Mouse (Mus musculus) cerebellum, adult 9-10 months (tissue): ENCODE measurements at regions not wholly inside any gene's neighbourhood (a gene's known extent, or its start where the extent isn't known, plus 50 kb on each side); places are given as distances from the start of the nearest gene placed in this dataset.

ENCODE experiments used
- DNase-seq: peaks from one replicate; pipeline ENCODE4 v3.0.0; 2022

GRCm38 (mm10) chr12:14415543-14416181, 263.8 kb upstream of the Fam84a start:
- DNase-seq = no peak

- no peak for DNase-seq
Observed at GRCm38 (mm10) chr12:14411102-14411501, 259.2 kb upstream of the Fam84a start.

GRCm38 (mm10) chr12:14405796-14406195, 253.9 kb upstream of the Fam84a start:
- no peak for DNase-seq

- DNase-seq = no peak
Observed at GRCm38 (mm10) chr12:14376211-14376610, 224.4 kb upstream of the Fam84a start.

- DNase-seq = no peak
Observed at GRCm38 (mm10) chr12:14338244-14338799, 186.5 kb upstream of the Fam84a start.

- no peak for DNase-seq
Observed at GRCm38 (mm10) chr12:14337813-14338212, 186.0 kb upstream of the Fam84a start.

- no peak for DNase-seq
Observed at GRCm38 (mm10) chr12:14318693-14319092, 166.8 kb upstream of the Fam84a start.

- no peak for DNase-seq
Observed at GRCm38 (mm10) chr12:14316392-14316791, 164.5 kb upstream of the Fam84a start.

- peak; percentile 33 for DNase-seq
Observed at GRCm38 (mm10) chr12:14315780-14316179, 163.9 kb upstream of the Fam84a start.

- no peak for DNase-seq
Observed at GRCm38 (mm10) chr12:14302366-14302930, 150.6 kb upstream of the Fam84a start.

GRCm38 (mm10) chr12:14301676-14302365, 150.0 kb upstream of the Fam84a start:
- no peak for DNase-seq

- no peak for DNase-seq
Observed at GRCm38 (mm10) chr12:14292083-14292482, 140.2 kb upstream of the Fam84a start.

GRCm38 (mm10) chr12:14287657-14288056, 135.8 kb upstream of the Fam84a start:
- DNase-seq = no peak

- DNase-seq = no peak
Observed at GRCm38 (mm10) chr12:14286676-14287075, 134.8 kb upstream of the Fam84a start.

GRCm38 (mm10) chr12:14285870-14286535, 134.1 kb upstream of the Fam84a start:
- no peak for DNase-seq

- DNase-seq = no peak
Observed at GRCm38 (mm10) chr12:14283106-14283692, 131.3 kb upstream of the Fam84a start.

- no peak for DNase-seq
Observed at GRCm38 (mm10) chr12:14275265-14275664, 123.4 kb upstream of the Fam84a start.

- DNase-seq = no peak
Observed at GRCm38 (mm10) chr12:14274796-14275195, 122.9 kb upstream of the Fam84a start.

GRCm38 (mm10) chr12:14271216-14271615, 119.4 kb upstream of the Fam84a start:
- DNase-seq = no peak

- no peak for DNase-seq
Observed at GRCm38 (mm10) chr12:14261102-14261501, 109.2 kb upstream of the Fam84a start.

GRCm38 (mm10) chr12:14260288-14260687, 108.4 kb upstream of the Fam84a start:
- no peak for DNase-seq

GRCm38 (mm10) chr12:14253336-14253735, 101.5 kb upstream of the Fam84a start:
- no peak for DNase-seq

GRCm38 (mm10) chr12:14250124-14250523, 98.3 kb upstream of the Fam84a start:
- DNase-seq = no peak
